Mouse (Mus musculus) MEL (cell line): Measurements from ENCODE around the gene Pbx2. TPM values are rescaled to one million over a fixed set of nuclear protein-coding genes. Genes with fewer than 3 reads are reported as not detected.

Experiments
- DNase-seq: peaks from one replicate; pipeline ENCODE4 v3.0.0; 2011; ENCODE audit warnings: low read depth, low spot score
- H3K27ac ChIP-seq: 2 replicates; pipeline ENCODE4 v1.5.1; 2012; ENCODE audit warnings: low read depth, mild to moderate bottlenecking, control low read depth, low read length, moderate library complexity; ENCODE audit not compliant: control insufficient read depth
- H3K27me3 ChIP-seq, 2 experiments: fragments of 150-350 bp in 1 of 2; sonication (generic) in 1 of 2; 2 replicates each; pipeline ENCODE4 v1.6.1; 2012; ENCODE audit warnings: low read length in 2 of 2, mild to moderate bottlenecking in 2 of 2, improper control_type of control experiment in 1 of 2, moderate library complexity in 1 of 2; ENCODE audit not compliant: insufficient read depth in 2 of 2, control insufficient read depth in 1 of 2
- H3K36me3 ChIP-seq, 2 experiments: 2 replicates each; pipeline ENCODE4 v1.6.1; 2012 to 2014; ENCODE audit warnings: low read length in 2 of 2, improper control_type of control experiment in 1 of 2, inconsistent platforms in 1 of 2, mild to moderate bottlenecking in 1 of 2; ENCODE audit not compliant: insufficient read depth in 2 of 2, control insufficient read depth in 1 of 2
- H3K4me1 ChIP-seq, 2 experiments: fragments of 150-350 bp in 1 of 2; sonication (generic) in 1 of 2; 2 replicates each; pipeline ENCODE4 v1.6.1; 2012; ENCODE audit warnings: low read length in 2 of 2, improper control_type of control experiment in 1 of 2, mild to moderate bottlenecking in 1 of 2; ENCODE audit not compliant: insufficient read depth in 2 of 2, control insufficient read depth in 1 of 2
- H3K4me3 ChIP-seq, 2 experiments: fragments of 150-350 bp in 1 of 2; sonication (generic) in 1 of 2; 2 replicates each; pipeline ENCODE4 v1.5.1; 2012; ENCODE audit warnings: low read depth in 2 of 2, low read length in 2 of 2, mild to moderate bottlenecking in 2 of 2, moderate library complexity in 2 of 2, control low read depth in 1 of 2, improper control_type of control experiment in 1 of 2; ENCODE audit not compliant: control insufficient read depth in 1 of 2, insufficient read depth in 1 of 2
- H3K79me2 ChIP-seq: 2 replicates; pipeline ENCODE4 v1.6.1; 2012; ENCODE audit warnings: mild to moderate bottlenecking, low read length, moderate library complexity; ENCODE audit not compliant: control insufficient read depth, poor library complexity, insufficient read depth
- H3K9ac ChIP-seq: 2 replicates; pipeline ENCODE4 v1.6.1; 2012; ENCODE audit warnings: low read depth, mild to moderate bottlenecking, control low read depth, low read length, moderate library complexity; ENCODE audit not compliant: control insufficient read depth, poor library complexity, severe bottlenecking
- H3K9me3 ChIP-seq: fragments of 150-350 bp; sonication (generic); replicated peaks from 2 replicates; pipeline ENCODE4 v1.6.1; 2012; ENCODE audit warnings: mild to moderate bottlenecking, low read length, improper control_type of control experiment, moderate library complexity; ENCODE audit not compliant: insufficient read depth
- CHD2 ChIP-seq: IDR thresholded peaks from 2 replicates; pipeline ENCODE4 v1.6.1; 2011; ENCODE audit warnings: low read length, improper control_type of control experiment
- CTCF ChIP-seq, 3 experiments: IDR thresholded peaks in 2 of 3; conservative IDR thresholded peaks in 1 of 3; 2 replicates each; pipeline ENCODE4 v1.5.1; 2011 to 2012; ENCODE audit warnings: low read length in 3 of 3, low read depth in 2 of 3, mild to moderate bottlenecking in 2 of 3, improper control_type of control experiment in 1 of 3, inconsistent platforms in 1 of 3, mixed read lengths in 1 of 3, moderate library complexity in 1 of 3; ENCODE audit not compliant: control insufficient read depth in 1 of 3, insufficient read depth in 1 of 3, poor library complexity in 1 of 3, severe bottlenecking in 1 of 3
- E2F4 ChIP-seq: IDR thresholded peaks from 2 replicates; pipeline ENCODE4 v1.6.1; 2011; ENCODE audit warnings: low read depth, low read length, improper control_type of control experiment, borderline replicate concordance
- EP300 ChIP-seq, 2 experiments: IDR thresholded peaks; 2 replicates each; pipeline ENCODE4 v1.6.1; 2011; ENCODE audit warnings: improper control_type of control experiment in 2 of 2, low read length in 2 of 2, low read depth in 1 of 2, mild to moderate bottlenecking in 1 of 2
- ETS1 ChIP-seq: IDR thresholded peaks from 2 replicates; pipeline ENCODE4 v1.6.1; 2012; ENCODE audit warnings: low read depth, mild to moderate bottlenecking, inconsistent platforms, low read length, improper control_type of control experiment, moderate library complexity
- GATA1 ChIP-seq: IDR thresholded peaks from 2 replicates; pipeline ENCODE4 v1.6.1; 2011; ENCODE audit warnings: low read depth, low read length, improper control_type of control experiment
- HCFC1 ChIP-seq: IDR thresholded peaks from 2 replicates; pipeline ENCODE4 v1.6.1; 2012; ENCODE audit warnings: low read depth, mild to moderate bottlenecking, inconsistent platforms, low read length, improper control_type of control experiment, moderate library complexity
- MAX ChIP-seq: IDR thresholded peaks from 2 replicates; pipeline ENCODE4 v1.6.1; 2011; ENCODE audit warnings: low read length, improper control_type of control experiment
- MXI1 ChIP-seq: IDR thresholded peaks from 2 replicates; pipeline ENCODE4 v1.6.1; 2011; ENCODE audit warnings: mild to moderate bottlenecking, low read depth, low read length, improper control_type of control experiment
- POLR2A ChIP-seq, 2 experiments: IDR thresholded peaks; 2 replicates each; pipeline ENCODE4 v1.6.1; 2011 to 2012; ENCODE audit warnings: low read length in 2 of 2, mild to moderate bottlenecking in 2 of 2, control low read depth in 1 of 2, improper control_type of control experiment in 1 of 2, low read depth in 1 of 2, moderate library complexity in 1 of 2; ENCODE audit not compliant: control insufficient read depth in 1 of 2, insufficient read depth in 1 of 2, poor library complexity in 1 of 2
- RAD21 ChIP-seq: IDR thresholded peaks from 2 replicates; pipeline ENCODE4 v1.6.1; 2011; ENCODE audit warnings: mild to moderate bottlenecking, low read depth, low read length, improper control_type of control experiment
- RCOR1 ChIP-seq: IDR thresholded peaks from 2 replicates; pipeline ENCODE4 v1.6.1; 2012; ENCODE audit warnings: low read depth, mild to moderate bottlenecking, inconsistent platforms, low read length, improper control_type of control experiment
- SIN3A ChIP-seq: IDR thresholded peaks from 2 replicates; pipeline ENCODE4 v1.6.1; 2012; ENCODE audit warnings: low read length, improper control_type of control experiment, inconsistent platforms
- SMC3 ChIP-seq: IDR thresholded peaks from 2 replicates; pipeline ENCODE4 v1.6.1; 2011; ENCODE audit warnings: low read depth, low read length, improper control_type of control experiment
- TBP ChIP-seq: IDR thresholded peaks from 2 replicates; pipeline ENCODE4 v1.8.0; 2011; ENCODE audit warnings: low read depth, low read length, improper control_type of control experiment
- TCF12 ChIP-seq: IDR thresholded peaks from 2 replicates; pipeline ENCODE4 v1.6.1; 2014; ENCODE audit warnings: low read depth, mild to moderate bottlenecking, inconsistent platforms, low read length, improper control_type of control experiment, moderate library complexity
- USF2 ChIP-seq, 2 experiments: IDR thresholded peaks; 2 replicates each; pipeline ENCODE4 v1.6.1; 2011 to 2012; ENCODE audit warnings: improper control_type of control experiment in 2 of 2, low read length in 2 of 2, borderline replicate concordance in 1 of 2, inconsistent platforms in 1 of 2, low read depth in 1 of 2, mild to moderate bottlenecking in 1 of 2; ENCODE audit not compliant: insufficient read depth in 1 of 2
- ZC3H11A ChIP-seq: IDR thresholded peaks from 2 replicates; pipeline ENCODE4 v1.6.1; 2012; ENCODE audit warnings: low read depth, mild to moderate bottlenecking, inconsistent platforms, low read length, improper control_type of control experiment
- ZMIZ1 ChIP-seq: IDR thresholded peaks from 2 replicates; pipeline ENCODE4 v1.6.1; 2012; ENCODE audit warnings: low read depth, mild to moderate bottlenecking, inconsistent platforms, low read length, improper control_type of control experiment, moderate library complexity
- polyA plus RNA-seq, 2 experiments: library from polyadenylated mRNA; stranded (reverse) in 1 of 2; unstranded in 1 of 2; fragments of >175 nt in 1 of 2; fragments of >200 nt in 1 of 2; gene quantifications; 2 replicates each; pipeline versions ENCODE4 v1.2.1 to v1.2.4; 2012; ENCODE audit warnings: low replicate concordance in 2 of 2, low read depth in 1 of 2; ENCODE audit not compliant: insufficient read length in 2 of 2, insufficient read depth in 1 of 2, missing spikeins in 1 of 2
- total RNA-seq: library from RNA; depleted of rRNA; stranded (reverse); fragments of 300-350 nt; gene quantifications from 2 replicates; pipeline ENCODE4 v1.2.3, GENCODE M21; 2012

The Pbx2 gene
- total and polyA plus RNA-seq, 3 experiments: 40.3 to 76.7 TPM; not detected in 1

GRCm38 (mm10) chr17:34559895-34560294 lies 31.2 kb upstream of the Pbx2 start:
- peak overlapping the region; percentile 35 for H3K27ac ChIP-seq
- TF ChIP-seq ETS1 (no peak), GATA1 (no peak), MXI1 (peak; percentile 19; the same call in 1 of the 2 replicates), CHD2 (no peak), TCF12 (peak; percentile 20; the same call in 1 of the 2 replicates), CTCF (IDR thresholded peaks at IDR 0.05 in 2 of 3, conservative IDR thresholded peaks at IDR 0.05 in 1 of 3; ENCODE audit: control insufficient read depth in 1 of 3, insufficient read depth in 1 of 3, low read depth in 2 of 3, low read length in 3 of 3, poor library complexity in 1 of 3, severe bottlenecking in 1 of 3) (peak in 2 of 3 experiments; percentile 48 to 56; a peak in 4 of 6 replicates), TBP (0 out of 2 replicates have a peak, but pooled peaks have one; percentile 52), MAX (0 out of 2 replicates have a peak, but pooled peaks have one; percentile 15), RAD21 (peak; percentile 36), ZMIZ1 (0 out of 2 replicates have a peak, but pooled peaks have one; percentile 35), HCFC1 (0 out of 2 replicates have a peak, but pooled peaks have one; percentile 16), SIN3A (no peak), SMC3 (peak; percentile 32; the same call in 1 of the 2 replicates), RCOR1 (no peak), POLR2A (IDR thresholded peaks at IDR 0.05; ENCODE audit: control insufficient read depth in 1 of 2, insufficient read depth in 1 of 2, low read depth in 1 of 2, low read length in 2 of 2, poor library complexity in 1 of 2) (peak in 1 of 2 experiments; percentile 55; a peak in 1 of 4 replicates), USF2 (IDR thresholded peaks at IDR 0.05; ENCODE audit: borderline replicate concordance in 1 of 2, insufficient read depth in 1 of 2, low read depth in 1 of 2, low read length in 2 of 2) (no peak)
- TF ChIP-seq, all 39 proteins: peak for 10
- H3K9me3 ChIP-seq: no peaks in the 10 kb centered on the region
- peak overlapping the region; percentile 32 for H3K9ac ChIP-seq
- H3K4me1 ChIP-seq: peaks cover 7 to 18% of the 10 kb centered on the region in 2 experiments
- no peaks in the 10 kb centered on the region for H3K79me2 ChIP-seq
- peaks cover 0 to 10% of the 10 kb centered on the region in 2 experiments; a peak in 2 of 4 replicates for H3K36me3 ChIP-seq
- peak overlapping the region in 1 of 2 experiments; percentile 56; a peak in 2 of 4 replicates for H3K4me3 ChIP-seq
- no peaks in the 10 kb centered on the region for H3K27me3 ChIP-seq
- DNase-seq: peak; percentile 77

GRCm38 (mm10) chr17:34560438-34560837 lies 30.6 kb upstream of the Pbx2 start:
- TF ChIP-seq POLR2A (IDR thresholded peaks at IDR 0.05; ENCODE audit: control insufficient read depth in 1 of 2, insufficient read depth in 1 of 2, low read depth in 1 of 2, low read length in 2 of 2, poor library complexity in 1 of 2) (peak in 1 of 2 experiments; percentile 39; a peak in 1 of 4 replicates), E2F4 (no peak), SIN3A (no peak; the same call in 1 of the 2 replicates), ZC3H11A (no peak), EP300 (IDR thresholded peaks at IDR 0.05; ENCODE audit: low read depth in 1 of 2, low read length in 2 of 2) (peak in 1 of 2 experiments; percentile 25; a peak in 1 of 4 replicates), CTCF (IDR thresholded peaks at IDR 0.05 in 2 of 3, conservative IDR thresholded peaks at IDR 0.05 in 1 of 3; ENCODE audit: control insufficient read depth in 1 of 3, insufficient read depth in 1 of 3, low read depth in 2 of 3, low read length in 3 of 3, poor library complexity in 1 of 3, severe bottlenecking in 1 of 3) (peak; percentile 3 to 12 (median 11); a peak in 1 of 6 replicates), RCOR1 (no peak)
- H3K36me3 ChIP-seq: peaks cover 0 to 10% of the 10 kb centered on the region in 2 experiments; a peak in 2 of 4 replicates
- peak overlapping the region; percentile 10 to 31 for H3K4me3 ChIP-seq
- no peaks in the 10 kb centered on the region for H3K9me3 ChIP-seq
- H3K9ac ChIP-seq: peak overlapping the region; percentile 32
- peak; percentile 76 for DNase-seq
- no peaks in the 10 kb centered on the region for H3K79me2 ChIP-seq
- peak overlapping the region; percentile 77 for H3K27ac ChIP-seq
- peaks cover 7 to 18% of the 10 kb centered on the region in 2 experiments for H3K4me1 ChIP-seq
- H3K27me3 ChIP-seq: no peaks in the 10 kb centered on the region
